Mouse (Mus musculus) E14TG2a.4 (cell line): ENCODE data around the gene Ada.

Source experiments
- CTCF ChIP-seq: conservative IDR thresholded peaks from 2 replicates; pipeline ENCODE4 v1.5.1; 2014; ENCODE audit warnings: low read length
- NANOG ChIP-seq: IDR thresholded peaks from 2 replicates; pipeline ENCODE4 v1.6.1; 2014; ENCODE audit warnings: borderline replicate concordance, low read length, mixed read lengths

GRCm38 (mm10) chr2:163787086-163787485 lies 37.0 kb upstream of the Ada start:
- no peak for TF ChIP-seq CTCF
- no peak for TF ChIP-seq NANOG
